Mouse (Mus musculus) splenic B cell, adult 2 months (primary cell): ENCODE data around the gene Zfp593.

Source experiments
- DNase-seq: peaks from one replicate; pipeline ENCODE4 v3.0.0-alpha.2; 2011; ENCODE audit warnings: low read depth, low spot score
- H3K27me3 ChIP-seq: 2 replicates; pipeline ENCODE4 v1.6.1; 2012; ENCODE audit warnings: mild to moderate bottlenecking, low read length, moderate library complexity, mixed read lengths; ENCODE audit not compliant: control insufficient read depth, poor library complexity, insufficient read depth, severe bottlenecking
- H3K36me3 ChIP-seq: 2 replicates; pipeline ENCODE4 v1.6.1; 2012; ENCODE audit warnings: mild to moderate bottlenecking, low read length, moderate library complexity, mixed read lengths; ENCODE audit not compliant: control insufficient read depth, poor library complexity, insufficient read depth, severe bottlenecking

Gene Zfp593

DNA sequence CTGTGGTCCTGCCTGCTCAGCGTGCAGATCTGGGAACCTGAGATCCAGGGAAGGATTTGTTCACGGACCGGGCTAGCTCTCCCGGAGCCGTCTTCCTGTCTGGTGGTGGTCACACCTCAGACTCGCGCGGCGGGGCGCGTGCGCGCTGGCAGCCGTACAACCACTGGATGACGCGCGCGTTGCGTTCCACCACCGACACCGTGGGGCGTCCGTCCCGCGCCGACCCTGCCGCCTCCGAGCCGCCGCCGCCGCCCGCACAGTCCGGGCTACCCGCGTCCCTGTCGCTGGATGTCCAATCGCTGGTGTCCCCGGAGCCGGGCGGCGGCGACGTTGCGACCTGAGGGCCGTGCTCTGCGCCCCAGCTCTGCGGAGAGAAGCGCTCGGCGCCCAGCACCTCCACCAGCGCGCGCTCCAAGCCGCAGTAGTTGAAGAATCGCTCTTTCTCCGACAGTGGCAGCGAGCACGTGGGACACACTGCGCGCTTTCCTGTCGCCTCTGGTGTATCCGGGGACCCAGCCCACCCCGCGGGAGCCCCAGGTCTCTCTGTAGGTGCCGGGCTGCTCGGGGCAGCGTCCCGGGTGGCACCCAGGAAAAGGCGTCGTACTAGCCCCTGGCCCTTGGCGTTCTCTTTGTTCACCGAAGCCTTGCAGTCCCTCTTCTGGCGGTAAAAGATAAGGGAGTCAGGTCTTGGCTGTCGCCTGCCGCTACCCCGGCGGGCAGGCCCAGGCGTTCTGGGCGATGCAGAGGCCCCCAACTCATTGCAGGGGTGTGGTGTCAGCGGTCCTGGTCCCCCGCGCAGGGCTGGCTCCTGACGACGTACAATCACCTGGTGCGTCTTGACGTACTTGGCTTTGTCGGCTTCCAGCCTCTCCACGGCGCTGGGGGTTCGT lies 6.1 kb upstream of the Zfp593 start:
- H3K27me3 ChIP-seq: peaks cover 2% of the 10 kb centered on the region; the same call in 1 of the 2 replicates
- DNase-seq: peak; percentile 38

DNA sequence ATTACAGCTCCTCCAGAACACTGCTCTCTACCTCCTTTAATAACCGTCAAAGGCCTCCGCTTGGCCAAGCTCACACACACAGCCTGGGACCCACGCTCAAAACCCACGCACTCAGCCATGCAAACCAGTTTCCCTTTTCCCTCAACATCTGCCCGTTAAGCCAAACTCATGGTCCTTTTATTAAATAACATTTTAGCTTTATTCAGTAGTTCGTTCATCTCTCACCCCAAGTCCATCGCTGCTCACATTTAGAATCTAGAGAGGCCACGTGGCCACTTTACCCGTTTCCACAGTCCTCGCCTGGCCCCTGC lies 5.5 kb upstream of the Zfp593 start:
- no peak for DNase-seq
- Histone ChIP-seq H3K36me3 (no peaks in the 10 kb centered on the region), H3K27me3 (peaks cover 2% of the 10 kb centered on the region; the same call in 1 of the 2 replicates)

More for the DNA sequence above, 6.1 kb upstream of the Zfp593 start:
- H3K36me3 ChIP-seq: no peaks in the 10 kb centered on the region

DNA sequence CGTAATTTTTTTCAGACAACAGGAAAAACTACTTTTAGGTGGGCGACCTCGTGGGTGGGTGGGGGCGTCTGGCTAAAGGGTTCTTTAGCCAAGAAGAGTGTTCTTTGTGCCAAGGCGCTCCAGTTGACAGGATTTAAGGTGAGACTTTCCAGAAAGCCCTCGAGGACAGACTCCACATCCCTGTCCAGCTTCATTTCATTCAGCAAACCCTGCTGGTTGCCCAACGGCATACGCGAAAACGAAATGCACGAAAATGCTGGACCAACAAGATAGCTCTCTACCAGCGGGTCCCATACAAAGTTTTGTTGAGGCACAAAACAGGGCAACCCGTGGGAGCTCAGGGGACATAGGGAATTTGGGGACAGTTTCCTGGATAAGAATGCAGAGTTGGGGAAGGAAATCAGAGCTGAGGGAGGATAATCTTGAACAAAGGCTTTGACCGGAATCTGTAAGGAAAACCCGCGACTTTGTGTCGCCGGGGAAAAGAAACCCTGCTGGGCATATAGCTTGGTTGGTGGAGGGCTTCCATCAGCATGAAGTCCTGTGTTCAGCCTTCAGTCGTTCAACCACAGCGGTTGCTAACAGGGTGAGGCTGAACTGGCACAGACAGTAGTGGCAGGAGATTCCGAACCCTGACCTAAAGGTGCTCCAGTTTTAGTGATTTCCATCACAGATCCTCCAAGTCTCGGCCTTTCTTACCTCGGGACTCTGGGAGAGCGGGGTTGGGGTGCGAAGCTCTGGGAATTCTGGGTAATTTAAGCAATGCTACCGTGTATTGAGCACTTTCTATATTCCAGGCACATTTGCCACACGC lies 4.9 kb upstream of the Zfp593 start:
- DNase-seq: no peak
- peaks cover 2% of the 10 kb centered on the region; the same call in 1 of the 2 replicates for H3K27me3 ChIP-seq
- H3K36me3 ChIP-seq: no peaks in the 10 kb centered on the region

DNA sequence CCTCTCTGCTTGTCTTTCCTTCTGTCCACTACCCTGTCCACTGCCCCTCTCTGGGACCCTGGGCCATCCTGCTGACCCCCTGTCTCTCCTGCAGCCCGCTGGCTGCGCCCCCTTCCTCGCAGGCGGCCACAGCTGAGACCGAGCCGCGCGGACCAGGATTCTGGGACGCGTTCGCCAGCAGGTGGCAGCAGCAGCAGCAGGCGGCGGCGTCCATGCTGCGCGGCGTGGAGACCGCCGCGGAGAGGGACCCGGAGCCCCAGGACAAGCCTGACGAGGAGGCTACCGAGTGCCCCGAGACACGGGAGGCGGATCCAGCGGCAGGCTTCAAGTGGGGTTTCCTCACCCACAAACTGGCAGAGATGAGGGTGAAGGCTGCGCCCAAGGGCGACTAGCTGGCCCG lies 4.3 kb upstream of the Zfp593 start:
- peaks cover 2% of the 10 kb centered on the region; the same call in 1 of the 2 replicates for H3K27me3 ChIP-seq
- no peaks in the 10 kb centered on the region for H3K36me3 ChIP-seq
- DNase-seq: peak; percentile 80

DNA sequence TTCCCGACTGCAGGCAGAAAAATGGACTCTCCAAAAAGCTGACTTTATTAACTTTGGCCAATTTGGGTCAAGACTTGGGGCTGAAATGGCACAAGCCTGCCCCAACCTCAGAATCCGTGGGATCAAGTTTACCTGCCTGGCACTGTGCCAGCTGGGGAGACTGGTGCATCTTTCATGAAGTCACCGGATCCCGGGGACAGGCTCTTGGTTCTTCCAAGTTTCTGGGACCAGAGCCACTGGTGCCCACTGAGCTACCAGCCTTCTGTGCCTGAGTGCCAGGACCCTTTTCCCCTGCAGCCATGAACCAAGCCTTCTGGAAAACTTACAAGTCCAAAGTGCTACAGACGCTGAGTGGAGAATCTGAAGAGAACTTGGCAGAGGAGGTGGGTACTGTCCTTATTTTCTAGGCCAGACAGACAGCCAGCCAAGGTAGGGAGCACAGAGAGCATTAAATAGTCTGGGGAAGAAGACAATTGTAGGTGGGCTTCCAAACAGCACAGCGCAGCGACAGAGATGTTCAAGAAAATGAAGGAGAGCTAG lies 1.4 kb upstream of the Zfp593 start, which contains the start of gene Gm30191:
Gm30191 (plus strand) TSS at position 217 of the 540 bp plus-strand sequence.
- Histone ChIP-seq H3K27me3 (no peaks in the 10 kb centered on the region), H3K36me3 (no peaks in the 10 kb centered on the region)
- no peak for DNase-seq

DNA sequence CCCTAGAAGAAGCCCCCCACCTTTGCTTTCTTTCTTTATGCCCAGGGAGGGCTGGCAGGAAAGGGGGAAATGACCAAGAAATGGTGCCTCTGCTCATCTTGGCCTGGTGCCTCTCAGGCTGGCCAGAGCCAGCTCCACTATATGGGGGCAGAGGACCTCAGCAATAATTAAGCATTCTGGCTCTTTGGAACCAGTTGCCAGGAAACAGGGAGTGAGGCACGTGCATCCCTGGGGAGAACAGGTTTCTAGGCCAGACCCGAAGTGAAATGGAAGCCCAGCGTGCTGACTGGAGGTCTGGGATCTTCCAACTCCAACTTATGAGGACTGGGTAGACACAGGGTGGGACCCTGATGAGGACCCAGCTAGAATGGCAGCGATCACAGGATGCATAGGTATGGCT lies 864 bp upstream of the Zfp593 start:
- DNase-seq: no peak
- H3K36me3 ChIP-seq: no peaks in the 10 kb centered on the region
- no peaks in the 10 kb centered on the region for H3K27me3 ChIP-seq

DNA sequence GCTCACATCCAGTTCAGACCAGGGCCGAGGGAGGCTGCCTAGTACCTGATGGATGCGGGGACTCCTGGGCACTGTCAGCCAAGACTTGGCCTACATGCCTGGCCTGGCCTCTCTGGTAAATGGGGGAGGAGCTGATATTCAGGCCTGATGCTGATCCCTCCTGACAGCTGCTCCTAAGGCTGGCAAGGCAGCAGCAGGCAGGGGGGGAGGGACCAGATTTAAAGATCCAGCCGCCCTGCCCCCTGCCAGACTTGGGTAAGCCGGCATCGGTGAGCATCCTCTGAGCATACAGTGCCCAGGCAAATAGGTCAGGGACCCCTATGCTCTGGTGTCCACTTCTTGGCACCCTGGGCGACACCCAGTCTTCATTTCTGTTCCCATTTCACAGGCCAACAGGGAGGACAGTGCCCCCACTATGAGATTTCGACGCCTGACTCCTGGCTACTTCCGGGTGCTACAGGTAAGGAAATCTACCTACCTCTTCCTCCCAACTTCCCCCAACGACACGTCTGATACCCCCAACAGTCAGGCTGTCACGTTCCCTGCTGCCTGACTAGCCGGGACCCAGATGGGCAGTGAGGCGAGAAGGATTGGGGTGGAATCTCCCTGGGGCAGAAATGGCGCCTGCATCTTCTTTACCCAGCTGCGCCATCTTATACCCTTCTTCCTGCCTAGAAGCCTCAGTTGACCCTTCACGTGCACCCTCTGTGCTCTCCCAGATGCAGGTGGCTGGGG lies 1.7 kb downstream of the Zfp593 start, which contains the start of gene E130218I03Rik:
E130218I03Rik (plus strand) TSS at position 147 of the 735 bp plus-strand sequence.
- Histone ChIP-seq H3K27me3 (no peaks in the 10 kb centered on the region), H3K36me3 (no peaks in the 10 kb centered on the region)
- DNase-seq: no peak

DNA sequence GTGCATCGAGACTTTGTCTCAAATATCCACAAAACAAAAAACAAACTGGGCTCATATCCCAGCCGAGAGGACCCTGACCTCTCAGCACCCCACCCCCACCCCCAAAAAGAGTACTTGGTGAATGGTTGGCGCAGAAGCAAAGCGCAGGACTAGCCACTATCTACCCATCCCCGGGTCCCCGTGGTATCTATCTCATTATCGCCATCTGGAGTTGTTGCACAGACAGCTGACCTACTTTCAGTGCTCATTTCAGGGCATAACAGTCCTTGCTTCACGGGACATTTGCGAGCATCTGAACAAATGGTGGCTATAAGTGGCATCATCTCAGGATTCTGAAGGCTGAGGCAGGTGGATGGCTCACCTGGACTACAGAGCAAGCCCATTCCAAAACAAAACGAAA lies 6.7 kb downstream of the Zfp593 start:
- Histone ChIP-seq H3K36me3 (no peaks in the 10 kb centered on the region), H3K27me3 (no peaks in the 10 kb centered on the region)
- no peak for DNase-seq

DNA sequence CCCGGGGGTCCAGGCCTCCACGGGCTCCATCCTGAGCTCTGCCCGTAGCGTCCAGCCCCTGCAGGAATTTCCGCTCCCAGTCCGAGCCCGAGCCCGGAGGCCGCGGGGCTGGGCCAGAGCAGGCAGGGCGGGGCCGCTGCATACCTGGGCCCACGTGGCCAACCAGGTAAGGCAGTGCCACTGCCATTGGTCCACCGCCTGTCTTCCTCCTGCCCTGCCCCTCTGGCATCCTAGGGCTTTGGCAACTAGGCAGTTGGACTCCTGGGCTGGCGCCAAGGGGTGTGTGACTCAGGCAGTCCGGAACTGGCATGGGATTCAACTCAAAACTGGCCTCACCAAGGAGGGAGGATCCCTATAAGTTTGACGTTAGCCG lies 7.1 kb downstream of the Zfp593 start, which contains the start of gene Cnksr1:
Cnksr1 (minus strand) TSS at position 121 of the 373 bp plus-strand sequence.
- DNase-seq: no peak
- Histone ChIP-seq H3K36me3 (no peaks in the 10 kb centered on the region), H3K27me3 (no peaks in the 10 kb centered on the region)

DNA sequence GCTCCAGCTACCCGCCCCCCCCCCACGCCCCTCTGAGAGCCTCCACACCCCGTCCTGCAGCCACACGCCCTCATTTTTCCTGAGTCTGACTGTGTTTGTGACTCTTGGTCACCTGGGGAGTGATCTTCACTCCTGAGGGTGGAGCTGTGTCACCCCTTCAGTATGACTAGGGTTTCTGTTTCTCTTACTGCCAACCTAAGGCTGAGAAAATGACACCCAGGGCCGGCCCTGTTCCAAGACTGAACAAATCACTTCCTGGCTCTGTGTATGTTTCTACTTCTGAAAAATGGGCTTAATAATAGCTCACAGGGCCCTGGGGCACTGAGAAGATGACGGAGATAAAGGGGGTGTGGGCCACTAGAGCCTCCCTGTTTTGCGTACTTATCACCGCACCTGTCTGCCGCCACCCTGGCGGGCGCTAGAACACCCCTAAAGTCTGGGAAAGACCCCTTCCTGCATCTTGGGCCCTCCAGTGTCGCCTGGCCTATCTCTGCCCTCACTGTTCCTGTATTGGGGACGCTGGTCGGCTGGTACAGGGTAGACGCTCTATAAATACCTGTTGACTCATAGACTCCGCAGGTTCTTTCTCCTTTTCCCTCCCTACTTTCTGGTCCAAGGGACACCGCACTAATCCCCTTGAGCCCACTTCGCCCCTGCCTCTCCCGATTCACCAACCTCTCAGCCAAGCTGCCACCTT lies 7.7 kb downstream of the Zfp593 start:
- Histone ChIP-seq H3K36me3 (no peaks in the 10 kb centered on the region), H3K27me3 (no peaks in the 10 kb centered on the region)
- no peak for DNase-seq

DNA sequence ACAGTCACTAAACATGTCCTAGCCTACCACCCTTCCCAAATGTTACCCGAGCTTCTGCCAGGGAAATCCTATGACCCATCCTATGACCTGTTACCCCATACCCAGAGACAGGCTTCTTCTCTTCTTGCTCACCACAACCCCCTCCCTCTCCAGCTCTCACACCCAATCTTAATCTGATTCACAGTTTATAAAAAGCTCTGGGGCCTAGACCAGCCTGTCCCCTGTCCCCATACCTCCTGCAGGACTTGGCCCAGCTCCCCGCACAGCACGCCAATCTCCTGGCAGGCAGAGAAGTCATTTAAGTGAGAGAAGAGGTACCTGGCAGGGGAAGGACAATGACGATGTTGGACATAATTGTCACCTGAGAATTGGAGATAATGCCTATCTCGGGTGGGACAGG lies 10.5 kb downstream of the Zfp593 start:
- DNase-seq: no peak
- no peaks in the 10 kb centered on the region for H3K27me3 ChIP-seq
- H3K36me3 ChIP-seq: no peaks in the 10 kb centered on the region

DNA sequence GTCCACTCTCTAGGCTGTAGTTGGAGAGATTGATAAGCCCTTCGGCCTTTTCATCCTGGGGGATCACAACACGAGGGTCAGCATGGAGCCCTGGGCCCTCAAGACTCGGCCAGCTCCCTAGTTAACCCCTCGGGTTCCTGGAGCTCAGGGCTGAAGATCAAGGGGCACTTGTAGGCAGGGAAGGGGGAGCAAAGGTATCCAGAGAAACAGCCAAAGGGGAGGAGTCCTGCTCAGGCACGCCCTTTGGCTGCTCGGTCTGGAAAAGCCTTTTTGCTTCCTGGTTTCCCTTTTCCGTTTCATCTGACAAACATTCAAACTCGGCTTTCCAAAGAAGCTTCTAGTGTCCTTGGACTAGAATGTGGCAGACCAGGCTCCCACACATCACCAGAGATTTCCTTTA lies 15.0 kb downstream of the Zfp593 start:
- Histone ChIP-seq H3K27me3 (no peaks in the 10 kb centered on the region), H3K36me3 (no peaks in the 10 kb centered on the region)
- DNase-seq: no peak

DNA sequence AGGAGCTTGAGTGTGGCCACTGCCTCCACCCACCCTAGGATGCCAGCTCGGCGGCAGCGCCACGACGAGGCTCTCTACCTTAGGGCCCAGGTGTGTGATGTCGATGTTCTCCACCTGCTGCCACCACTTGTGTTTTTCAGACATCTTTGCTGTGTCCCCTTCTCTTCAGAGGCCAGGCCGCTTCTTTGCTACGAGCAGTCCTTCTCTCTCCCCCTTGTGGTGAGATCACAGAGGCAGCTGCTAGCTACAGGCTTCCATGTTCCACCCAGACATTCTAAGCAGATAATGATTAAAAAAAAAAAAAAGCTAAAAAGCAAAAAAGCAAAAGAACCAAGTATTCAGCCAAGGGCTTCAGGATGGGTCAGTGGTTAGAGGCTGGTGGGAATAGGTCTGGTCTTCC lies 18.2 kb downstream of the Zfp593 start, which contains the start of gene Catsper4:
Catsper4 (minus strand) TSS at position 190 of the 400 bp plus-strand sequence.
- peak; percentile 13 for DNase-seq

More for the DNA sequence above, 18.2 kb downstream of the Zfp593 start, which contains the start of gene Catsper4:
- Histone ChIP-seq H3K36me3 (no peaks in the 10 kb centered on the region), H3K27me3 (no peaks in the 10 kb centered on the region)
